7 mouse cellular contexts compared by ENCODE assay signal in the genomic region with DNA sequence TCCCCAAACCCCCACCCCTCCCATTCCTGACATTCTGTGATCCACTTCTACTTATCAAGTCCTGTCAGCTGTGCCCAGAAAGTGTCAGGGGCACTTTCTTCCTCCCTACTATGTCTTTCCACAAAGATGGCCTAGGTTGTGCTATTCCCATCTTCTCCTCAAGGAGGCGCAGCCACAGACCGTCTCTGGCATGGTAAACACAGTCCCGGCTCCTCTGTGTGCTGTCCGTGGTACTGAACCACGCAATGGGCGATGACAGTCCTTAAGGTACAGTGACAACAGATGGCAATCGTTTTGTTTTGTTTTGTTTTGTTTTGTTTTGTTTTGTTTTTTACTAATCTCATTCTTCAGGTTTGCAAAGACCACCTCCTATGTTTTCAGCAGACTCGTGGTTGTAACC.
DNase-seq lines count a peak whose midpoint lies in the region; ATAC-seq and TF ChIP-seq lines count a peak whose summit lies in the region.

No protein-coding gene starts in this region.

- TF ChIP-seq EP300 in heart, adult 2 months (IDR thresholded peaks at IDR 0.05; ENCODE audit: insufficient read depth, low read depth, low read length) = no peak
- TF ChIP-seq EP300 in stomach, postnatal 0 days (optimal IDR thresholded peaks at IDR 0.05) = no peak

- no peak for TF ChIP-seq POLR2A in heart, adult 2 months (IDR thresholded peaks at IDR 0.05; ENCODE audit: insufficient read depth, low read depth, low read length)

- H3K27ac ChIP-seq in ES-E14 (ENCODE audit: insufficient read depth, low read depth, low read length, poor library complexity, severe bottlenecking) = no peak overlapping the region
- H3K27ac ChIP-seq in heart, adult 2 months = no peak overlapping the region
- H3K27ac ChIP-seq in midbrain, embryonic 13.5 days = no peak overlapping the region
- no peak overlapping the region for H3K27ac ChIP-seq in stomach, postnatal 0 days (replicated peaks)

- H3K79me2 ChIP-seq in heart, adult 2 months (replicated peaks; ENCODE audit: control insufficient read depth, insufficient read depth, low read length) = no peaks in the 10 kb centered on the region

- H3K4me3 ChIP-seq in ES-E14 (ENCODE audit: insufficient read depth in 1 of 2, low read depth in 1 of 2, low read length in 2 of 2, poor library complexity in 1 of 2, severe bottlenecking in 1 of 2) = no peak overlapping the region
- no peak overlapping the region for H3K4me3 ChIP-seq in heart, adult 2 months
- H3K4me3 ChIP-seq in midbrain, embryonic 13.5 days (replicated peaks) = no peak overlapping the region
- H3K4me3 ChIP-seq in stomach, postnatal 0 days (ENCODE audit: low read depth, low read length) = no peak overlapping the region

- H3K4me1 ChIP-seq in ES-E14 (ENCODE audit: control insufficient read depth in 2 of 2, insufficient read depth in 2 of 2, low read length in 2 of 2, poor library complexity in 1 of 2) = 0 out of 4 replicates have a peak, but pooled peaks cover 0 to 2% of the 10 kb centered on the region in 2 experiments
- no peaks in the 10 kb centered on the region for H3K4me1 ChIP-seq in heart, adult 2 months (ENCODE audit: control insufficient read depth, insufficient read depth, low read length)
- H3K4me1 ChIP-seq in midbrain, embryonic 13.5 days (replicated peaks) = 0 out of 2 replicates have a peak, but pooled peaks cover 5% of the 10 kb centered on the region
- H3K4me1 ChIP-seq in stomach, postnatal 0 days (replicated peaks; ENCODE audit: control insufficient read depth, insufficient read depth) = no peaks in the 10 kb centered on the region

- in situ Hi-C loops in ES-E14 (cut with MboI; ENCODE audit: low sequenced_read_pairs in 2 of 2, unreplicated experiment in 2 of 2) = no loop called here

- 7% methylated on average over 8 of the region's 8 CpGs for WGBS in heart, adult 2 months
- WGBS in midbrain, embryonic 13.5 days = 10% methylated on average over 8 of the region's 8 CpGs
- WGBS in stomach, postnatal 0 days = 9% methylated on average over 8 of the region's 8 CpGs

- H3K9me3 ChIP-seq in ES-E14 (ENCODE audit: control insufficient read depth, insufficient read depth, low read depth, low read length) = no peaks in the 10 kb centered on the region
- no peaks in the 10 kb centered on the region for H3K9me3 ChIP-seq in midbrain, embryonic 13.5 days
- H3K9me3 ChIP-seq in stomach, postnatal 0 days (ENCODE audit: control insufficient read depth, low read length) = no peaks in the 10 kb centered on the region

- no peak overlapping the region for H3K4me2 ChIP-seq in midbrain, embryonic 13.5 days (replicated peaks)
- no peak overlapping the region for H3K4me2 ChIP-seq in stomach, postnatal 0 days (replicated peaks; ENCODE audit: low read depth)

- peak; percentile 79 for TF ChIP-seq CTCF in heart, adult 2 months (IDR thresholded peaks at IDR 0.05)
- TF ChIP-seq CTCF in stomach, postnatal 0 days (IDR thresholded peaks at IDR 0.05; ENCODE audit: low read depth) = peak; percentile 94

- H3K9ac ChIP-seq in ES-E14 (ENCODE audit: insufficient read depth, low read depth, low read length, poor library complexity, severe bottlenecking) = no peak overlapping the region
- H3K9ac ChIP-seq in heart, adult 2 months (ENCODE audit: low read depth, low read length) = no peak overlapping the region
- H3K9ac ChIP-seq in midbrain, embryonic 13.5 days (replicated peaks) = no peak overlapping the region
- no peak overlapping the region for H3K9ac ChIP-seq in stomach, postnatal 0 days (ENCODE audit: low read length)

- no peaks in the 10 kb centered on the region for H3K27me3 ChIP-seq in heart, adult 2 months (ENCODE audit: control insufficient read depth, insufficient read depth, low read length)
- 0 out of 2 replicates have a peak, but pooled peaks cover 3% of the 10 kb centered on the region for H3K27me3 ChIP-seq in midbrain, embryonic 13.5 days
- no peaks in the 10 kb centered on the region for H3K27me3 ChIP-seq in stomach, postnatal 0 days (ENCODE audit: control insufficient read depth, insufficient read depth, low read length)

- ATAC-seq in midbrain, embryonic 13.5 days = 0 out of 2 replicates have a peak, but pooled peaks have one; percentile 48
- ATAC-seq in stomach, postnatal 0 days (ENCODE audit: low FRiP score, low TSS enrichment) = no peak

- no peaks in the 10 kb centered on the region for H3K36me3 ChIP-seq in ES-E14 (ENCODE audit: control insufficient read depth, insufficient read depth, low read length, poor library complexity, severe bottlenecking)
- no peaks in the 10 kb centered on the region for H3K36me3 ChIP-seq in heart, adult 2 months (ENCODE audit: control insufficient read depth, insufficient read depth, low read length)
- H3K36me3 ChIP-seq in midbrain, embryonic 13.5 days = no peaks in the 10 kb centered on the region
- no peaks in the 10 kb centered on the region for H3K36me3 ChIP-seq in stomach, postnatal 0 days (ENCODE audit: control insufficient read depth, insufficient read depth, low read length)

- intact Hi-C loops in heart, adult 2 months (cut with DNase I) = loop anchor here (1.0 to 5.0 kb wide), 2 partner anchors 334 to 462 kb away; no protein-coding TSS in a partner anchor

- DNase-seq in CD4-positive helper T cell, adult 2 months (ENCODE audit: low read depth, low spot score) = peak; percentile 57
- DNase-seq in ES-E14 (ENCODE audit: low read depth, low spot score) = peak; percentile 86
- peak; percentile 3 for DNase-seq in cerebellum, adult 9-11 months
- DNase-seq in heart, adult 2 months = peak; percentile 52 to 66
- DNase-seq in layer of hippocampus, adult 9-11 months = peak; percentile 12
- DNase-seq in stomach, postnatal 0 days (ENCODE audit: low spot score) = peak; percentile 75

TF ChIP-seq in ES-E14, 5 proteins besides CTCF, POLR2A, EP300 and RAD21:
- TF ChIP-seq HCFC1 (IDR thresholded peaks at IDR 0.05; ENCODE audit: borderline replicate concordance, insufficient read depth, low read length) = no peak
- TF ChIP-seq ZC3H11A (IDR thresholded peaks at IDR 0.05; ENCODE audit: borderline replicate concordance, low read depth, low read length) = peak; percentile 57; the same call in 1 of the 2 replicates
- TF ChIP-seq CHD2 (IDR thresholded peaks at IDR 0.05; ENCODE audit: low read depth, low read length) = no peak
- 0 out of 2 replicates have a peak, but pooled peaks have one; percentile 17 for TF ChIP-seq ZNF384 (IDR thresholded peaks at IDR 0.05; ENCODE audit: low read depth, low read length)

Comparison
In these comparisons a context has a peak if more than half of its experiments do, and no peak if none do; other contexts are left out.
1. DNase-seq: peak in every context shown above with its lines; median percentile 86 in ES-E14; 75 in stomach, postnatal 0 days; 59 in heart, adult 2 months; 57 in CD4-positive helper T cell, adult 2 months; 12 in layer of hippocampus, adult 9-11 months; 3 in cerebellum, adult 9-11 months.